Mouse (Mus musculus): ENCODE data around the gene Podnl1.

DNA sequence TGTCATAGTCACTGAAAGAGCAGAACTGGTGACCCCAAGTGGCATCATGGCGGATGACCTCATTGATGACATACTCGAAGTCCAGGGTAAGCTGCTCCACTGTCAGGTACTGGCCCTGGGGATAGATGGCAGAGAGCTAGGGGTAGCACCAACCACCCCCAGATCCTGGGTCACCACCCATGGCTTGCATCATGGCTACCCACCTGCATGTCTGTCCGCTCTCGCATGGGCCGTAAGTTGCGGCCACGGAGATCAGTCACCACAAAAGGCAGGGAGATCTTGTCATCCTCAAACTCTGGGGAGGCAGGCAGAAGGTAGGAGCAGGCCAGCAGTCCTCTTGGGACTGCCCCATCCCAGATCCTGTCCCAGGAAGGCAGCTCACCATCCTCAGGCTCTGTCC lies 27.4 kb upstream of the Podnl1 start:
- no peak for TF ChIP-seq CTCF (IDR thresholded peaks at IDR 0.05; ENCODE audit: low read depth, low read length)
- no peak for TF ChIP-seq POLR2A (IDR thresholded peaks at IDR 0.05; ENCODE audit: borderline replicate concordance, low read depth, low read length)
